Mouse (Mus musculus): Measurements from ENCODE around the gene Cmip.

GRCm38 (mm10) chr8:117256292-117256938 lies 449 bp upstream of the Cmip start:
- peak; percentile 56 to 84; a peak in 3 of 4 replicates for TF ChIP-seq POLR2A (IDR thresholded peaks at IDR 0.05; ENCODE audit: control insufficient read depth in 1 of 2, insufficient read depth in 1 of 2, low read depth in 1 of 2, low read length in 2 of 2, poor library complexity in 1 of 2)
- no peak for TF ChIP-seq MAFK (IDR thresholded peaks at IDR 0.05; ENCODE audit: borderline replicate concordance, low read depth, low read length)
- no peak for TF ChIP-seq ZKSCAN1 (IDR thresholded peaks at IDR 0.05; ENCODE audit: low read depth, low read length)
- no peak for TF ChIP-seq BHLHE40 (IDR thresholded peaks at IDR 0.05; ENCODE audit: borderline replicate concordance, low read depth, low read length)
- no peak for TF ChIP-seq RAD21 (IDR thresholded peaks at IDR 0.05; ENCODE audit: low read depth, low read length)
- TF ChIP-seq USF1 (IDR thresholded peaks at IDR 0.05; ENCODE audit: low read depth, low read length) = peak; percentile 96
- TF ChIP-seq KAT2A (conservative IDR thresholded peaks at IDR 0.05; ENCODE audit: low read depth, low read length) = no peak
- peak; percentile 40; the same call in 1 of the 2 replicates for TF ChIP-seq SIN3A (IDR thresholded peaks at IDR 0.05; ENCODE audit: low read length)
- no peak for TF ChIP-seq MEF2A (IDR thresholded peaks at IDR 0.05; ENCODE audit: extremely low read depth, insufficient replicate concordance, low read depth, low read length, poor library complexity, severe bottlenecking)

Measured in MEL (cell line).